Mouse (Mus musculus) right cerebral cortex, postnatal 4 days (tissue): ENCODE data around the gene Olfr1013.
A peak's percentile ranks its signal among the peaks of the same experiment; 100 is the strongest.

Source experiments
- DNase-seq: peaks from one replicate; pipeline ENCODE4 v3.0.0-alpha.2; 2022

The Olfr1013 gene

GRCm38 (mm10) chr2:85766798-85767197 is at the start of gene Olfr1013:
TSS of gene Olfr1013 (plus strand) at chr2:85767098.
- DNase-seq = no peak

- peak; percentile 11 for DNase-seq
These were observed 41.1 kb upstream of the Olfr1013 start for GRCm38 (mm10) chr2:85725793-85726192.

DNA sequence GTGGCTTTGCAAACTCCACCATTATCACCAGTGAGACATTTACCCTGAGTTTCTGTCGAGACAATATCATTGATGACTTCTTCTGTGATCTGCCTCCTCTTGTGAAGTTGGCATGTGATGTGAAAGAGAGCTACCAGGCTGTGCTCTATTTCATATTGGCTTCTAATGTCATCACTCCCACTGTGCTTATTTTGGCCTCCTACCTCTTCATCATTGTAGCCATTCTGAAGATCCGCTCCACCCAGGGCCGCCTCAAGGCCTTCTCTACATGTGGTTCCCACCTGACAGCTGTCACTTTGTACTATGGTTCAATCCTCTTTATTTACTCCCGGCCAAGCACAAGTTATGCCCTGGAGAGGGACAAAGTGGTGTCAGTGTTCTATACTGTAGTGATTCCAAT is 13.1 kb upstream of the Olfr1013 start:
- no peak for DNase-seq

DNA sequence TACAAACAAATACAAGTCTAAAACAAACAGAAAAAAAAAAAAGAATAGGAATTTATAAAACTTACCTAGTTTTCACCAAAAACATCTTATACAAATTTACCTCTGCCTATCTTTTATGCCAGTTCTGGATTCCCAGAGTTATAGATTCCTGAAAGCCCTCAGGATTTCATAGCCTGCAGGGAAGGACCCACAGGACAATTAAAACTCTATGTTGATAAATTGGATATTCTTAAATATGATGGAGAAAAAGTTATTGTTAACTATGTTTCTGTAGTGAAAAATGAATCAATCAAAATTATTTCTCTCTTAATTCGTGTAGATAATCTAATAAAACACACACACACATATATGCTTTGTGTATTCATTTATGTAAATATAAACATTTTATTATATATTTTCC is 4.2 kb upstream of the Olfr1013 start, which contains the start of gene Olfr1012:
TSS of gene Olfr1012 (minus strand) at position 101 of the 400 bp plus-strand sequence.
- DNase-seq = no peak

- no peak for DNase-seq
These were observed 5.5 kb downstream of the Olfr1013 start, which contains the start of gene Olfr1014 for GRCm38 (mm10) chr2:85772413-85772812. TSS of gene Olfr1014 (plus strand) at chr2:85772713.

DNA sequence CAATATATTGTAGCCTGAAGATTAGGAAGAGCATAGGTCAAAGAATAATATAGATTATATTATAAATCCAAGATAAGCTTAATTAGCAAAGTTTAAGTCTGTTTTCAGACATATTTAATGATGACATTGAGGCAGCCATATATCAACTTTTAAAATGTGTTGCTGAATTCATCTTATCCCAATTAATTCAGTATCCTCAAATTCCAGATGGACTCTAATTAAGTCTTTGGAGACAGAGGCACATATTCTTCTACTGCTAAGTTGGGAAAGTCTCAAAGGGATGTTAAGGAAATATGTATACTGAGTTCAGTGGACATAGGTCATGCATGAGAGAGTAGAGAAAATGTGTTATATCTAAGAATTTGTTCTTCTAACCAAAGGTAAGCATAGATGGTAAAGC is 14.8 kb downstream of the Olfr1013 start, which contains the start of gene Olfr1015:
TSS of gene Olfr1015 (plus strand) at position 301 of the 400 bp plus-strand sequence.
- DNase-seq = no peak

- DNase-seq = no peak
These were observed 25.4 kb downstream of the Olfr1013 start for GRCm38 (mm10) chr2:85792331-85792730.

DNA sequence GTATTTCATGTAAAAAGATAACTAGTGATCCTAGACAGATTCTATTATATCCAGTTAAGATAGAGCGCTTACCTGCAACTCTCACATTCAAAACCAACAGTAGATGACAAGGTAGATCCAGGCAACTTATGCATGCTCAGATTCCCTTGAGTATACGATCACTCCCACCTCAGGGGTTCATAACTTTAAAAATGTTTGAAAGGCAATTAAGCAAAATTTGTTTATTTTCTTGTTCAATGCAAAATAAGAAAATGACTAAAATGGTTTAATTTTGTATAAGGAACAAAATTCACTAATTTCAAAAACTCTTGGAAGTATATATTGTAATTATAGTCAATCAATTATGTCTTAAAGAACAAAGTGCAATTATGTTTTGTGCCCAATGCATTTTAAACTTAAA is 35.5 kb downstream of the Olfr1013 start, which contains the start of gene Olfr1016:
TSS of gene Olfr1016 (minus strand) at position 101 of the 400 bp plus-strand sequence.
- no peak for DNase-seq

GRCm38 (mm10) chr2:85804501-85804900 is 37.6 kb downstream of the Olfr1013 start:
- no peak for DNase-seq

GRCm38 (mm10) chr2:85818179-85818578 is 51.3 kb downstream of the Olfr1013 start, which contains the start of gene Olfr1018:
TSS of gene Olfr1018 (plus strand) at chr2:85818479.
- DNase-seq = no peak
